Mouse (Mus musculus) skeletal muscle tissue, adult 2 months (tissue): ENCODE data around the gene Def8.
"Not testable (repeated sequence)": the region's sequence is repeated elsewhere in the genome, so short reads cannot be mapped to it uniquely, and the experiment has no call there.

Experiments
- DNase-seq: peaks from one replicate; pipeline ENCODE4 v3.0.0-alpha.2; 2012; ENCODE audit warnings: low read depth, low spot score

Gene Def8

GRCm38 (mm10) chr8:123412560-123413170, 10.7 kb upstream of the Def8 start:
- no peak for DNase-seq

- DNase-seq: no peak
Observed at GRCm38 (mm10) chr8:123414255-123414654, 9.1 kb upstream of the Def8 start.

GRCm38 (mm10) chr8:123414997-123415696, 8.2 kb upstream of the Def8 start:
- not testable (repeated sequence) for DNase-seq

GRCm38 (mm10) chr8:123415967-123416943, 7.1 kb upstream of the Def8 start:
- no peak for DNase-seq

- DNase-seq: no peak
Observed at GRCm38 (mm10) chr8:123416944-123417555, 6.3 kb upstream of the Def8 start.

GRCm38 (mm10) chr8:123419711-123420110, 3.6 kb upstream of the Def8 start:
- no peak for DNase-seq

GRCm38 (mm10) chr8:123420525-123421281, 2.6 kb upstream of the Def8 start:
- DNase-seq: no peak

GRCm38 (mm10) chr8:123421325-123421724, 2.0 kb upstream of the Def8 start:
- DNase-seq: no peak

GRCm38 (mm10) chr8:123422056-123422780, 1.1 kb upstream of the Def8 start:
- DNase-seq: no peak

GRCm38 (mm10) chr8:123422781-123423159, 557 bp upstream of the Def8 start:
- no peak for DNase-seq

- no peak for DNase-seq
Observed at GRCm38 (mm10) chr8:123426511-123427509, 3.5 kb downstream of the Def8 start.

GRCm38 (mm10) chr8:123427639-123428275, 4.4 kb downstream of the Def8 start:
- no peak for DNase-seq

- DNase-seq: no peak
Observed at GRCm38 (mm10) chr8:123428343-123428893, 5.1 kb downstream of the Def8 start.

- no peak for DNase-seq
Observed at GRCm38 (mm10) chr8:123428939-123429721, 5.8 kb downstream of the Def8 start.

- DNase-seq: not testable (repeated sequence)
Observed at GRCm38 (mm10) chr8:123429722-123430013, 6.3 kb downstream of the Def8 start.

GRCm38 (mm10) chr8:123430936-123431335, 7.6 kb downstream of the Def8 start:
- not testable (repeated sequence) for DNase-seq

GRCm38 (mm10) chr8:123431616-123432365, 8.5 kb downstream of the Def8 start:
- DNase-seq: no peak
